10 mouse cellular contexts compared by ENCODE assay signal in genomic region chr4:104643534-104644356, GRCm38 (mm10).
DNase-seq lines count a peak whose midpoint lies in the region; ATAC-seq and TF ChIP-seq lines count a peak whose summit lies in the region.
"Had no signal": no experiment of that assay in that cellular context is flagged by ENCODE, and none has a peak within 500 bp of the region (broad histone marks: within the 10 kb centered on the region; RNA-seq: fewer than 3 reads in every experiment).

No protein-coding gene starts in this region.

- H3K4me1 ChIP-seq in kidney, embryonic 14.5 days (ENCODE audit: control insufficient read depth, insufficient read depth, low read length): no peaks in the 10 kb centered on the region
- H3K4me1 ChIP-seq in cortical plate, adult 2 months (ENCODE audit: control insufficient read depth, insufficient read depth, low read length): peaks cover 5% of the 10 kb centered on the region

- H3K36me3 ChIP-seq in kidney, embryonic 14.5 days (ENCODE audit: control insufficient read depth, insufficient read depth, low read length): no peaks in the 10 kb centered on the region

- no peak overlapping the region for H3K27ac ChIP-seq in kidney, embryonic 14.5 days (ENCODE audit: low read depth, low read length)
- peak overlapping the region; percentile 53 for H3K27ac ChIP-seq in cortical plate, adult 2 months (ENCODE audit: insufficient read depth, low read length)
- H3K27ac ChIP-seq: stomach, postnatal 0 days had no signal

- no peaks in the 10 kb centered on the region for H3K9me3 ChIP-seq in kidney, embryonic 14.5 days (ENCODE audit: control insufficient read depth, low read length)

- 78% methylated on average over 6 of the region's 6 CpGs for WGBS in kidney, embryonic 14.5 days

- peak; percentile 21 for DNase-seq in kidney, postnatal 14 days
- peak; percentile 63 to 85 for DNase-seq in layer of hippocampus, postnatal 14 days (ENCODE audit: low spot score in 2 of 2)
- DNase-seq in right cerebral cortex, adult 2 months (ENCODE audit: low spot score in 2 of 2): peak; percentile 44 to 72
- DNase-seq in urinary bladder, postnatal 10 days (ENCODE audit: low spot score): no peak
- DNase-seq in adrenal gland, postnatal 25 days: no peak
- DNase-seq in urinary bladder, postnatal 36 days (ENCODE audit: low spot score in 2 of 2): no peak

- no peak for ATAC-seq in kidney, embryonic 14.5 days (ENCODE audit: low FRiP score, low TSS enrichment)

- no peak for TF ChIP-seq CTCF in cortical plate, adult 2 months (IDR thresholded peaks at IDR 0.05; ENCODE audit: extremely low read depth, insufficient read depth, low read length)

- H3K4me3 ChIP-seq in kidney, embryonic 14.5 days (ENCODE audit: low read length): no peak overlapping the region
- H3K4me3 ChIP-seq in cortical plate, adult 2 months (ENCODE audit: insufficient read depth, low read length): no peak overlapping the region

- H3K9ac ChIP-seq in kidney, embryonic 14.5 days (ENCODE audit: low read depth, low read length): no peak overlapping the region

- H3K4me2 ChIP-seq in kidney, embryonic 14.5 days (replicated peaks; ENCODE audit: low read depth, low read length): no peak overlapping the region
- H3K4me2 ChIP-seq: liver, embryonic 11.5 days had no signal

- TF ChIP-seq POLR2A in cortical plate, adult 2 months (IDR thresholded peaks at IDR 0.05; ENCODE audit: extremely low read depth, insufficient read depth, low read length): no peak

- no peaks in the 10 kb centered on the region for H3K27me3 ChIP-seq in kidney, embryonic 14.5 days (ENCODE audit: control insufficient read depth, insufficient read depth, low read length)

Comparison
In these comparisons a context has a peak if more than half of its experiments do, and no peak if none do; other contexts are left out.
1. DNase-seq: peak in kidney, postnatal 14 days (single experiment), layer of hippocampus, postnatal 14 days (2 of 2) and right cerebral cortex, adult 2 months (2 of 2); none in urinary bladder, postnatal 10 days (single experiment), adrenal gland, postnatal 25 days (single experiment) and urinary bladder, postnatal 36 days (0 of 2).